Comparison of ENCODE assay signal across 7 mouse cellular contexts in genomic region chr9:63550701-63551100, GRCm38 (mm10). TPM values are rescaled to one million over a fixed set of nuclear protein-coding genes. Genes with fewer than 3 reads are reported as not detected.
DNase-seq lines count a peak whose midpoint lies in the region; ATAC-seq and TF ChIP-seq lines count a peak whose summit lies in the region.
"Not testable (repeated sequence)": the region's sequence is repeated elsewhere in the genome, so short reads cannot be mapped to it uniquely, and the experiment has no call there.
"Had no signal": no experiment of that assay in that cellular context is flagged by ENCODE, and none has a peak within 500 bp of the region (broad histone marks: within the 10 kb centered on the region; RNA-seq: fewer than 3 reads in every experiment).

No protein-coding gene starts in this region.

- H3K27me3 ChIP-seq in liver, embryonic 16.5 days (ENCODE audit: control insufficient read depth, insufficient read depth, low read depth, low read length); liver, postnatal 0 days (ENCODE audit: insufficient read depth, low read length): not testable (repeated sequence)

- WGBS in liver, embryonic 16.5 days (ENCODE audit: insufficient replicate concordance) = 54% methylated on average over 6 of the region's 6 CpGs
- 51% methylated on average over 6 of the region's 6 CpGs for WGBS in liver, postnatal 0 days (ENCODE audit: insufficient replicate concordance)

- peak; percentile 71 for ATAC-seq in liver, embryonic 16.5 days (ENCODE audit: low read depth)
- peak; percentile 98 for ATAC-seq in liver, postnatal 0 days

- H3K9ac ChIP-seq in liver, embryonic 16.5 days (ENCODE audit: low read depth, low read length); liver, postnatal 0 days (replicated peaks): not testable (repeated sequence)

- H3K9me3 ChIP-seq in liver, embryonic 16.5 days (replicated peaks; ENCODE audit: control insufficient read depth, low read length); liver, postnatal 0 days (ENCODE audit: low read length): not testable (repeated sequence)

- TF ChIP-seq EP300 in liver, postnatal 0 days (IDR thresholded peaks at IDR 0.05; ENCODE audit: low read depth) = not testable (repeated sequence)

- not testable (repeated sequence) for H3K36me3 ChIP-seq in liver, embryonic 16.5 days (ENCODE audit: control insufficient read depth, insufficient read depth); liver, postnatal 0 days (replicated peaks; ENCODE audit: insufficient read depth, low read length)

- not testable (repeated sequence) for H3K27ac ChIP-seq in liver, embryonic 16.5 days (ENCODE audit: low read length); liver, postnatal 0 days (ENCODE audit: low read depth)

- H3K4me3 ChIP-seq in liver, embryonic 16.5 days (ENCODE audit: low read depth, low read length); liver, postnatal 0 days (ENCODE audit: low read depth, low read length): not testable (repeated sequence)

- TF ChIP-seq CTCF in liver, postnatal 0 days (IDR thresholded peaks at IDR 0.05; ENCODE audit: low read depth) = not testable (repeated sequence)

- H3K4me2 ChIP-seq in liver, embryonic 16.5 days (ENCODE audit: low read depth, low read length); liver, postnatal 0 days (ENCODE audit: low read depth, low read length): not testable (repeated sequence)

- not testable (repeated sequence) for H3K4me1 ChIP-seq in liver, embryonic 16.5 days (ENCODE audit: control insufficient read depth, low read depth, low read length); liver, postnatal 0 days (ENCODE audit: insufficient read depth)

- peak; percentile 29 for DNase-seq in liver
- peak; percentile 40 for DNase-seq in liver, postnatal 0 days

RNA-seq across cellular contexts. Expression of gene Iqch, which starts 51.6 kb away (rescaled TPM):
- polyA plus RNA-seq in liver, embryonic 16.5 days (2015; fragmentation: Nextera tagmentation; extraction: Ambion mirVana) = 0.02 TPM in 1 of 2 replicates, not detected in the other
- polyA plus RNA-seq in liver, postnatal 0 days (2015; fragmentation: Nextera tagmentation; extraction: Ambion mirVana) = 0.08 and 0.09 TPM in 2 replicates
- polyA plus RNA-seq: activated CD4-positive, CD25-positive, alpha-beta regulatory T cell, adult 4 months; adrenal gland, adult 2 months; C2C12; G1E had no signal

RNA-seq across cellular contexts. Expression of gene Aagab, which starts 51.8 kb away (rescaled TPM):
- 14.2 and 14.3 TPM in 2 replicates for polyA plus RNA-seq in liver, embryonic 16.5 days (2015; fragmentation: Nextera tagmentation; extraction: Ambion mirVana)
- polyA plus RNA-seq in liver, postnatal 0 days (2015; fragmentation: Nextera tagmentation; extraction: Ambion mirVana) = 12.8 and 14.2 TPM in 2 replicates
